18 mouse cellular contexts compared by ENCODE assay signal in genomic region chr16:93829526-93829925, GRCm38 (mm10).
"Had no signal": no experiment of that assay in that cellular context is flagged by ENCODE, and none has a peak within 500 bp of the region (broad histone marks: within the 10 kb centered on the region; RNA-seq: fewer than 3 reads in every experiment).

No protein-coding gene starts in this region.

- H3K9ac ChIP-seq: lung, embryonic 14.5 days; midbrain, embryonic 12.5 days; neural tube, embryonic 13.5 days; neural tube, embryonic 15.5 days had no signal

- H3K36me3 ChIP-seq: midbrain, embryonic 12.5 days; neural tube, embryonic 13.5 days; neural tube, embryonic 15.5 days had no signal

- H3K4me3 ChIP-seq: midbrain, embryonic 10.5 days; midbrain, embryonic 12.5 days; myocyte; neural tube, embryonic 13.5 days; neural tube, embryonic 15.5 days had no signal

- DNase-seq: lung, adult 18-20 months; lung, embryonic 14.5 days; lung, postnatal 10 days; lung, postnatal 4 days; midbrain, embryonic 14.5 days; right cerebral cortex, adult 18-20 months; right cerebral cortex, postnatal 25 days; right cerebral cortex, postnatal 4 days; spleen, adult 18-20 months; thymus, adult 18-20 months; thymus, postnatal 25 days; thymus, postnatal 4 days had no signal

- H3K27ac ChIP-seq: midbrain, embryonic 10.5 days; midbrain, embryonic 12.5 days; neural tube, embryonic 13.5 days; neural tube, embryonic 15.5 days had no signal

- H3K4me2 ChIP-seq: lung, embryonic 14.5 days; midbrain, embryonic 12.5 days; neural tube, embryonic 13.5 days; neural tube, embryonic 15.5 days had no signal

- ATAC-seq: midbrain, embryonic 16.5 days had no signal

- H3K27me3 ChIP-seq: neural tube, embryonic 13.5 days; neural tube, embryonic 15.5 days had no signal

- H3K9me3 ChIP-seq: midbrain, embryonic 10.5 days; midbrain, embryonic 12.5 days; neural tube, embryonic 13.5 days; neural tube, embryonic 15.5 days had no signal
